Mouse (Mus musculus) mouse trophoblast stem cell (cell line): Measurements from ENCODE around the gene Tm4sf20.

ENCODE experiments used
- in situ Hi-C, 2 experiments: fragments of 300-500 bp; cut with MseI, MboI; formaldehyde crosslinking; loops; 2 replicates in 1 of 2; 3 replicates in 1 of 2; pipeline ENCODE4 v1.15.1; 2025

Tm4sf20 gene

GRCm38 (mm10) chr1:82717816-82718512 lies 50.3 kb downstream of the Tm4sf20 start:
- in situ Hi-C loops, result no loop called here
